Mouse (Mus musculus) cerebellum, adult (tissue): ENCODE measurements around the gene Ano10.
A peak's percentile ranks its signal among the peaks of the same experiment; 100 is the strongest.

Experiments used
- ATAC-seq: cut with Nextera tagmentation; 2 replicates; pipeline ENCODE4 v1.9.2; 2017; ENCODE audit warnings: mild to moderate bottlenecking, moderate library complexity, mixed read lengths; ENCODE audit not compliant: insufficient number of reproducible peaks, low FRiP score, low TSS enrichment

Ano10 gene

DNA sequence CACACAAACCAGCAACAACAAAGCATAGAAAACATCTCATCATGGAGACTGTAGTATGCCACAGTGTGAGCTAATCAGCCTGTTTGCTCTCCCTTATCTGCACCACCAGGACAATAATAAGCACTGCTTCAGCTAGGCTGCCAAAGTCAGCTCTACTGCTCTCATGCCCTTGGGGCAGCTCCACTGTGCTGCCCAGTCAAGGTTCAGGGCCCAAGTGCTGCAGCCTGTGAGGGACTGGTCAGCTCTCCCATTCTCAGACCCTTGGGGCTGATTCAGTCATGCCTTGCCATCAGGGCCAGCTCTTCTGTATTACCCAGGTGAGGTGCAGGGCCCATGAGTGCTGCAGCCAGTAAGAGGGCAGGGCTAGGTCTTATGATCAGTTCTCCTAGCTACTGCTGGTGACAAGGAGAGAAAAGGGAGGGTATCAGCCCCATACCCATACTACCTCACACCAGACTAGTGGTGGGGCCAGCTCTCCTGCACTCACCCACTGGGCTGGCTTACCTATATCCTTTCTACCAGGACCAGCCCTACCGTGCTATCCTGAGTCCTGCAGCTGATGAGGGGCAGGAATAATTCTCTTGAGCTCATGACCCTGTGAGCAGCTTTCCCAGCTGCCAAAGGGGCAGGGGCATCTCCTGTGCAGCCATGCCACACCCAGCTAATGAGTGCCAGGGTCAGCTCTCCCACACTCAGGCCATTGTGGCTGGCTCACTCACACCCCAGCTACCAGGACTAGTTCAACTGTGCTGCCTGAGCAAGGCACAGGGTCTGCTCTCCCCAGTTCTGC lies 158.9 kb downstream of the Ano10 start:
- 0 out of 2 replicates have a peak, but pooled peaks have one; percentile 20 for ATAC-seq

DNA sequence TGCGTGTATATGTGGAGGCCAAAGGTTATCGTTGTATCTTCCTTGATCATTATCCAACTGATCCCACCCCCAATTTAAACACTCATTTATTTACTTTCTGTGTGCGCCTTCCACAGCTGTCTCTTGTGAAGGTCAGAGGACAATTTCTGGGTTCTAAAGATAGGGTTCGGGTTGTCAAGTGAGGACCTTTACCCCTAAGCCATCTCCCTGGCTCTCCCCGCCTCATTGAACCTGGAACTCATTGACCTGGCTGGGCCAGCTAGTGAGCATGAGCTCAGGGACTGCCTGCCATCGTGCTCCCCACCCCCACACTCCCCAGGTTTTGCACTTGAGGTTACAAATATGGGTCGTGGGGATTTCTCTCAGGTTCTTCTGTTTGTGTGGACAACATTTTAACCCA lies 162.1 kb downstream of the Ano10 start:
- no peak for ATAC-seq

DNA sequence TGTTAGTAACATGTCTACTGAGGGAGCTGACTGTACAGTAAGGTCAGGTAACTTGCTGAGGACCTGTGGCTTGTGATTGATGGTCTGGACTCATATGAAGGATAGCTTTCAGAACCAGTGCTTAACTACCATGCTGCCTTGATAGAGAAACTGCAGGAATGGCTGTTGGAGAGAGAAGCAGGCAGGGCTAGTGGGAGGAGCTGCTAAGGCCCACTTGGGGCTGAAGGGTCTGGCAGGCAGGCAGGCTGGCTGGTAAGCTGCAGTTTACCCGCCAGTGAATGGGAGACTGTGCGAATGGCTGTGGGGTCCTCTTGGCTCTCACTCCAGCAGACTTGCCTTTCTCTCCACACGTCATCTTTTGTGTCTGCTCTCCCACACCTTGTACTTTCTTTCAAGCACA lies 163.6 kb downstream of the Ano10 start:
- ATAC-seq = no peak

DNA sequence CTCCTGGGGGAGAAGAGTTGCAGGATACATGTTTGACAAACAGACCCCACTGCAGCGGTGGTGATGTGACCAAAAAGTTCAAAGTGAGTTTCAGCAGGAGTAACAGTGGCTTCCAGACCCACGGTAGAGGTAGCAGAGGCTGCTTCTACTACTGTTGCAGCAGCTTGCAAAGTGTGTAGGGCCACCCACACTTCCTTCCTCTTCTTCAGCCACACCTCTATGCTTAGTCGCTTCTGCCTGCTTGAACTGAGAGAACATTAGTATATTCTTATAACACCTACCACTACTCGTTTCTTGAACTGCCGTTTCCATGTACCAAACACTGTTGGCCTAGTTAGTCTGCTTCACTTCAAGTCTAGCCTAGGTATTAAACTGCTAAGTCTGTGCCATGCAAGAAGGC lies 165.5 kb downstream of the Ano10 start:
- ATAC-seq = no peak

DNA sequence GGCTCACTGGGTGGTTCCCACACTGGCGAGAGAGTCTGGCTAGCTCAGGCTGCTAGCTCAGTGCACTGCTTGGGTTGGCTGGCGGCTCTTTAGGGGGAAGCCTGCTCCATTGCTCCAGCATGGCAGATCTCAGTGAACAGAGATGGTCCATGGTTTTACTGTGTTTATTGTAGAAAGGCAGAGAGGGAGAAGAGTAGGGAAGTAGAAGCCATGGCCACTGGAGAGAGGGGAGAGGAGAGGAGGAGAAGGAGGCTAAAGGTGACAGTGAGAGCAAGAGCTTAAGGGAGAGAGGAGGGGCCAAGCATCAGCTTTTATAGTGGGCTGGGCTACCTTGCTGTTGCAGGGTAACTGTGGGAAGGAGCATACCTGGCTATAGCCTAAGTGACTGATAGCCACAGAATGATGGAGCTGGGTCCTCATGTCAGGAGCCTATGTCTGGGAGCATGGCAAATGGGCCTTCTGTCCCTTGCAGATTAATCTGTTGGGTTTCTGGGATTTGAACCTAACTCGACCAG lies 166.9 kb downstream of the Ano10 start:
- ATAC-seq = no peak

DNA sequence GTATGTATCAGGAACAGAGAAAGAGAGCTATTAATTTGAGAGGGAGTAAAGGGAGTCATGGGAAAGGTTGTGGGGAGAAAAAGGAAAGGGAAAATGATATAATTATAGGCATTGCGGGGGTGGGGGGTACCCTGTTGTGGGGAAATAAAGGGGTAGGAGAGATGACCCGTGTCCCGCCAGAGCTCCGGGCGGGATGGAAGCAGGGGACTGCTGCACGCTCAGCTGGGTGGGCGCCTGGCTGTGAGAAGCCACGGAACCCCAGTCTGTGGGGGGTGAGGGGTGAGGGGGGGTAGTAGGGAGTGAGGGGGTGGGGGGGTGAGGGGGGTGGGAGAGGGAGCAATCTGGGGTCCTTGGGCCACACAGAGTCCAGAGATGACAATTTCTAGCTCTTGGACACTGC lies 167.4 kb downstream of the Ano10 start:
- no peak for ATAC-seq
